Mouse (Mus musculus) limb, embryonic 15.5 days (tissue): ENCODE data around the gene Lmx1b. TPM values are rescaled to one million over a fixed set of nuclear protein-coding genes. Genes with fewer than 3 reads are reported as not detected.

Experiments used
- polyA plus RNA-seq: library from polyadenylated mRNA; unstranded; fragments of >200 nt; fragmentation: Nextera tagmentation; extraction: Ambion mirVana; gene quantifications from 2 replicates; pipeline ENCODE4 v1.2.1, GENCODE M21; 2015

Gene Lmx1b
- polyA plus RNA-seq, 1 experiment from 2014 or later, result 4.1 TPM

Other genes with a start within 250 kb of the Lmx1b start
- gene Zbtb34, start 209.2 kb downstream of the Lmx1b start, polyA plus RNA-seq, result 6.5 and 7.1 TPM in 2 replicates
- 17.3 and 19.0 TPM in 2 replicates for gene Zbtb43, start 172.0 kb downstream of the Lmx1b start, polyA plus RNA-seq
- gene Mvb12b, start 247.4 kb upstream of the Lmx1b start, polyA plus RNA-seq, result 18.2 and 19.0 TPM in 2 replicates